Mouse (Mus musculus): ENCODE measurements around the gene Adamtsl1. TPM values are rescaled to one million over a fixed set of nuclear protein-coding genes. Genes with fewer than 3 reads are reported as not detected.

Adamtsl1 gene
- total RNA-seq, 1 experiment, result 6.3 TPM

GRCm38 (mm10) chr4:86203288-86203687 is 689.3 kb downstream of the Adamtsl1 start:
- Histone ChIP-seq H3K27ac (ENCODE audit: insufficient read depth, low read depth, low read length, poor library complexity, severe bottlenecking) (no peak overlapping the region), H3K9me3 (ENCODE audit: control insufficient read depth, insufficient read depth, low read depth, low read length) (no peaks in the 10 kb centered on the region), H3K36me3 (ENCODE audit: control insufficient read depth, insufficient read depth, low read length, poor library complexity, severe bottlenecking) (no peaks in the 10 kb centered on the region), H3K4me1 (ENCODE audit: control insufficient read depth in 2 of 2, insufficient read depth in 2 of 2, low read length in 2 of 2, poor library complexity in 1 of 2) (no peaks in the 10 kb centered on the region), H3K4me3 (ENCODE audit: insufficient read depth in 1 of 2, low read depth in 1 of 2, low read length in 2 of 2, poor library complexity in 1 of 2, severe bottlenecking in 1 of 2) (no peak overlapping the region), H3K9ac (ENCODE audit: insufficient read depth, low read depth, low read length, poor library complexity, severe bottlenecking) (no peak overlapping the region)
- in situ Hi-C loops (cut with MboI; ENCODE audit: low sequenced_read_pairs in 2 of 2, unreplicated experiment in 2 of 2), result no loop called here
- TF ChIP-seq ZC3H11A (IDR thresholded peaks at IDR 0.05; ENCODE audit: borderline replicate concordance, low read depth, low read length), result no peak
- no peak for TF ChIP-seq ZNF384 (IDR thresholded peaks at IDR 0.05; ENCODE audit: low read depth, low read length)
- no peak for TF ChIP-seq HCFC1 (IDR thresholded peaks at IDR 0.05; ENCODE audit: borderline replicate concordance, insufficient read depth, low read length)
- TF ChIP-seq CHD2 (IDR thresholded peaks at IDR 0.05; ENCODE audit: low read depth, low read length), result no peak
- no peak for TF ChIP-seq MAFK (IDR thresholded peaks at IDR 0.05; ENCODE audit: insufficient read depth, low read depth, low read length)
- no peak for DNase-seq (ENCODE audit: low read depth, low spot score)

- H3K4me3 ChIP-seq (ENCODE audit: insufficient read depth in 1 of 2, low read depth in 1 of 2, low read length in 2 of 2, poor library complexity in 1 of 2, severe bottlenecking in 1 of 2), result no peak overlapping the region
- in situ Hi-C loops (cut with MboI; ENCODE audit: low sequenced_read_pairs in 2 of 2, unreplicated experiment in 2 of 2), result no loop called here
- no peaks in the 10 kb centered on the region for H3K4me1 ChIP-seq (ENCODE audit: control insufficient read depth in 2 of 2, insufficient read depth in 2 of 2, low read length in 2 of 2, poor library complexity in 1 of 2)
- no peaks in the 10 kb centered on the region for H3K36me3 ChIP-seq (ENCODE audit: control insufficient read depth, insufficient read depth, low read length, poor library complexity, severe bottlenecking)
- no peak for TF ChIP-seq ZC3H11A (IDR thresholded peaks at IDR 0.05; ENCODE audit: borderline replicate concordance, low read depth, low read length)
- no peak for TF ChIP-seq CHD2 (IDR thresholded peaks at IDR 0.05; ENCODE audit: low read depth, low read length)
- no peak for TF ChIP-seq ZNF384 (IDR thresholded peaks at IDR 0.05; ENCODE audit: low read depth, low read length)
- TF ChIP-seq HCFC1 (IDR thresholded peaks at IDR 0.05; ENCODE audit: borderline replicate concordance, insufficient read depth, low read length), result no peak
- TF ChIP-seq MAFK (IDR thresholded peaks at IDR 0.05; ENCODE audit: insufficient read depth, low read depth, low read length), result no peak
- H3K9me3 ChIP-seq (ENCODE audit: control insufficient read depth, insufficient read depth, low read depth, low read length), result no peaks in the 10 kb centered on the region
- H3K9ac ChIP-seq (ENCODE audit: insufficient read depth, low read depth, low read length, poor library complexity, severe bottlenecking), result no peak overlapping the region
- H3K27ac ChIP-seq (ENCODE audit: insufficient read depth, low read depth, low read length, poor library complexity, severe bottlenecking), result no peak overlapping the region
- no peak for DNase-seq (ENCODE audit: low read depth, low spot score)
Observed at GRCm38 (mm10) chr4:86224875-86225274, 710.9 kb downstream of the Adamtsl1 start.

GRCm38 (mm10) chr4:86227096-86227495 is 713.1 kb downstream of the Adamtsl1 start:
- in situ Hi-C loops (cut with MboI; ENCODE audit: low sequenced_read_pairs in 2 of 2, unreplicated experiment in 2 of 2), result no loop called here
- no peak for TF ChIP-seq HCFC1 (IDR thresholded peaks at IDR 0.05; ENCODE audit: borderline replicate concordance, insufficient read depth, low read length)
- TF ChIP-seq CHD2 (IDR thresholded peaks at IDR 0.05; ENCODE audit: low read depth, low read length), result no peak
- no peak for TF ChIP-seq ZNF384 (IDR thresholded peaks at IDR 0.05; ENCODE audit: low read depth, low read length)
- no peak for TF ChIP-seq MAFK (IDR thresholded peaks at IDR 0.05; ENCODE audit: insufficient read depth, low read depth, low read length)
- no peak for TF ChIP-seq ZC3H11A (IDR thresholded peaks at IDR 0.05; ENCODE audit: borderline replicate concordance, low read depth, low read length)
- H3K9ac ChIP-seq (ENCODE audit: insufficient read depth, low read depth, low read length, poor library complexity, severe bottlenecking), result no peak overlapping the region
- H3K4me1 ChIP-seq (ENCODE audit: control insufficient read depth in 2 of 2, insufficient read depth in 2 of 2, low read length in 2 of 2, poor library complexity in 1 of 2), result no peaks in the 10 kb centered on the region
- no peaks in the 10 kb centered on the region for H3K36me3 ChIP-seq (ENCODE audit: control insufficient read depth, insufficient read depth, low read length, poor library complexity, severe bottlenecking)
- no peak overlapping the region for H3K27ac ChIP-seq (ENCODE audit: insufficient read depth, low read depth, low read length, poor library complexity, severe bottlenecking)
- no peaks in the 10 kb centered on the region for H3K9me3 ChIP-seq (ENCODE audit: control insufficient read depth, insufficient read depth, low read depth, low read length)
- DNase-seq (ENCODE audit: low read depth, low spot score), result no peak
- H3K4me3 ChIP-seq (ENCODE audit: insufficient read depth in 1 of 2, low read depth in 1 of 2, low read length in 2 of 2, poor library complexity in 1 of 2, severe bottlenecking in 1 of 2), result no peak overlapping the region

- no peak for TF ChIP-seq HCFC1 (IDR thresholded peaks at IDR 0.05; ENCODE audit: borderline replicate concordance, insufficient read depth, low read length)
- no peak for TF ChIP-seq MAFK (IDR thresholded peaks at IDR 0.05; ENCODE audit: insufficient read depth, low read depth, low read length)
- no peak for TF ChIP-seq CHD2 (IDR thresholded peaks at IDR 0.05; ENCODE audit: low read depth, low read length)
- TF ChIP-seq ZNF384 (IDR thresholded peaks at IDR 0.05; ENCODE audit: low read depth, low read length), result no peak
- TF ChIP-seq ZC3H11A (IDR thresholded peaks at IDR 0.05; ENCODE audit: borderline replicate concordance, low read depth, low read length), result no peak
- no peak for DNase-seq (ENCODE audit: low read depth, low spot score)
- Histone ChIP-seq H3K4me1 (ENCODE audit: control insufficient read depth in 2 of 2, insufficient read depth in 2 of 2, low read length in 2 of 2, poor library complexity in 1 of 2) (no peaks in the 10 kb centered on the region), H3K9ac (ENCODE audit: insufficient read depth, low read depth, low read length, poor library complexity, severe bottlenecking) (no peak overlapping the region), H3K27ac (ENCODE audit: insufficient read depth, low read depth, low read length, poor library complexity, severe bottlenecking) (no peak overlapping the region), H3K36me3 (ENCODE audit: control insufficient read depth, insufficient read depth, low read length, poor library complexity, severe bottlenecking) (no peaks in the 10 kb centered on the region), H3K9me3 (ENCODE audit: control insufficient read depth, insufficient read depth, low read depth, low read length) (no peaks in the 10 kb centered on the region), H3K4me3 (ENCODE audit: insufficient read depth in 1 of 2, low read depth in 1 of 2, low read length in 2 of 2, poor library complexity in 1 of 2, severe bottlenecking in 1 of 2) (no peak overlapping the region)
- in situ Hi-C loops (cut with MboI; ENCODE audit: low sequenced_read_pairs in 2 of 2, unreplicated experiment in 2 of 2), result no loop called here
Observed at GRCm38 (mm10) chr4:86233197-86233596, 719.2 kb downstream of the Adamtsl1 start.

All from ES-E14 (cell line).